Mouse (Mus musculus) ovary, adult 2 months (tissue): ENCODE measurements around the gene Ubr2. TPM values are rescaled to one million over a fixed set of nuclear protein-coding genes. Genes with fewer than 3 reads are reported as not detected.

Source experiments
- polyA plus RNA-seq: library from polyadenylated mRNA; depleted of rRNA; stranded (reverse); fragments of >200 nt; gene quantifications from 2 replicates; pipeline ENCODE4 v1.2.3, GENCODE M21; 2012; rRNA removed

Gene Ubr2
- polyA plus RNA-seq = 42.4 and 50.4 TPM in 2 replicates

DNA sequence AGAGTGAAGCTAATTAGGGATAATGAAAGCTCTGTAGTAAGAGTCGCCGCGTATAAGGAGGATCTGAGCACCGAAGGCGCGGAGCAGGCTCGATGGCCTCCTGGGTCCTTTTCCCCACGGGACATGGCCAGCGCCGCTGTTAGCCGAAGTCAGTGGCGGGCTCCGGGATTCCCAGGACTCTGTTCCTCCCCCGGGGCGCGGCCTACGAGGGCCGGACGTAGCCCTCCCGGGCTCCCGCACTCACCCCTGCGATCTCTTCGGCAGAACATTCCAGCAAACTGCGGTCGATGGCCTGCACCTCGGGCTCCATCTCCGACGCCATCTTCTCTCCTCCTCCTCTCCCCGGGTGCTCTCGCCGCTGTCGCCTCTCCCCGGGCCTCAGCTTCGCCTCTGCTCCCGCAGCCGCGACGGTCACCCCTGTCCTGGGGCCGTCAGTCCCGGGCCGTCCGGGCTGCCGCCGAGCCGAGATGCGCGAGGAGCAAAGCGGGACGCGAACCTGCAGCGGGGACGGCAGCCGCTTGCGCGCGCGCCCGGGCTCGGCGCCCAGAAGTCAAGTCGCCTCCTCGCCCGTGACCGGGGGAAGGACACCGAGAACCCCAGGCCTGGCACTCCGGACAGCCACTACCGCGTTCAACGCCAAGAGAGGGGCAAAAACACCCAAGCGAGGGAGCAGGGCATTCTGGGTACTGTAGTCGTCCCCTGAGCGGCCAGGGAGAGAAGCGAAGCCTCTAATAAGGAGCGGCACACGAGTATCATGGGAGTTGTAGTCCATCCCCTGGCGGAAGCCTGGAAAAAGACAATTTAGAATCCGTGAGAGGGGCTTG lies at the start of gene Ubr2:
Ubr2 (minus strand) TSS at position 659 of the 824 bp plus-strand sequence.

DNA sequence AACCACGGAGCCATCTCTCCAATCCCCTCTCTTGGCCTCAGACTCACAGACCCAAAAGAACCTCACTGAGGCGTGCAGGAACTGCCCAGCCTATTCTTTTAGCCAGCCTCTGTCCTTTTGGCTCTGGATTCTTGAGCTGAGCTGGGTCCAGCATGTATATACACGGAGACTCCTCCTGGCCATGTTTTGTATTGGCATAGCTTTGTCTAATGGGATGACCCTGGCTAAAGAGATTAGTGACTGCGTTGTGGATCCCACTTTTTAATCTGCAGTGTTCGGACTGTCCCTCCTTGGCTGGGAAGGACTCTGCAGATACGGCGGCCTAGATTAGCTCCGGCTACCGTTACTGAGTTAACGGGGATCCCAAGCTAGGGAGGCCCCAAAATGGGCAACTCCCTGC lies 100.2 kb downstream of the Ubr2 start, which contains the start of gene Prph2:
Prph2 (plus strand) TSS at position 274 of the 400 bp plus-strand sequence.

DNA sequence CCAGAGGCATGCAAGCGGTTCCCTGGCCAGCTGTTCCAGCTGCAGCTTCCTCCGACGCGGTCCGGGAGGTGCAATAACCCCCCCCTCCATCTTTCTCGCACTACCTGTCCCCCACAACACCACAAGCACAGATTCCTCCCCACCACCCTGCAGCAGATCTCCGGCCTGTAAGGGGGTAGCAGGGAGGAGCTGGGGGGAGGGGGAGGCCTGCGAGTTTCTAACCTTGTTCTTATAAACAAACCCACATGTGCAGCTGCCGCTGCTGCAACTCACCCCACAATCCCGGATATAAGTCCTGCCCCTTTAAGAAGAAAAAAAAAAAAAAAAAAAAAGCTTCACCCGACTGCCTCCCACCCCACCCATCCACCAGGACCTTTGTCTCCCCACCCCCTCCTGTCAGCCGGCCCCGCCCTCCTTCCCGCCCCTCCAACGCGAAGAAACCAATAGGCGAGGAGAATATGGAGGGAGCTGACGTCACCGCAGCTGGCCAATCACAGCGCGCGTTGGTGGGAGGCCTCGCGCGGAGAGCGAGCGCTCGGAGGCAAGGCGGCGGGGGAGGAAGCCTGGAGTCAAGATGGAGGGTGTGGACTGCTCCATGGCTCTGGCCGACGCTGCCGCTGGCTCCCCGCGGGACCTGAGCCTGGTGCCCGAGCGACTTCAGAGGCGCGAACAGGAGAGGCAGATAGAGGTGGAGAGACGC lies 120.1 kb downstream of the Ubr2 start, which contains the start of gene Tbcc:
Tbcc (plus strand) TSS at position 569 of the 700 bp plus-strand sequence.

Other genes with a start within 250 kb of the Ubr2 start
- gene Ptcra, start 246.8 kb downstream of the Ubr2 start, polyA plus RNA-seq = 0.10 and 0.12 TPM in 2 replicates
- gene 2310039H08Rik, start 237.9 kb downstream of the Ubr2 start, polyA plus RNA-seq = 166 and 205 TPM in 2 replicates
- gene Rpl7l1, start 227.9 kb downstream of the Ubr2 start, polyA plus RNA-seq = 15.6 and 18.1 TPM in 2 replicates
- 6.5 and 8.3 TPM in 2 replicates for gene Bicral, start 152.1 kb downstream of the Ubr2 start, polyA plus RNA-seq
- gene Tbcc, start 119.9 kb downstream of the Ubr2 start, polyA plus RNA-seq = 40.5 and 41.2 TPM in 2 replicates
- gene Prph2, start 100.1 kb downstream of the Ubr2 start, polyA plus RNA-seq = not detected in 2 replicates